Mouse (Mus musculus) bone marrow macrophage, adult 2 months (primary cell): ENCODE measurements around the gene Gm49368.

Experiments used
- CTCF ChIP-seq: IDR thresholded peaks from 2 replicates; pipeline ENCODE4 v1.5.1; 2012; ENCODE audit warnings: low read depth, mild to moderate bottlenecking, low read length, moderate library complexity
- POLR2A ChIP-seq: IDR thresholded peaks from 2 replicates; pipeline ENCODE4 v1.6.1; 2012; ENCODE audit warnings: mild to moderate bottlenecking, low read depth, low read length, borderline replicate concordance

DNA sequence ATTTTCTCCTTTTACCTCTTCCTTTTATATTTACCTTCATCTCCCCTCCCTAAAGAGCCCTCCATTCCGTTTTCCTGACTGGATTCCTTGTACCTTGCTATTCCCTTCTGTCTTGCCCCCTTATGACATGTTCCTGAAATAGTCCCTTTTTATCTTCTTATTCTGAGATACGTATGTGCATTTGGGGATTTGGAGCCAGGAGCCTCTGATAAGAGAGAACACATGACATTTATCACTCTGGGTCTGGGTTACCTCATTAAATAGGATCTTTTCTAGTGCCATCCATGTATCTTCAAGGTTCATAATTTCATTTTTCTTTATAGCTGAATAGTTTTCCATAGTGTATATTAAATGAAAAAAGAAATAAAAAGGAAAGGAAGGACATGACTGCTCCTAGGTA, 16.8 kb upstream of the Gm49368 start:
- TF ChIP-seq CTCF (no peak), POLR2A (no peak)
